Mouse (Mus musculus): ENCODE data around the gene Filip1l. TPM values are rescaled to one million over a fixed set of nuclear protein-coding genes. Genes with fewer than 3 reads are reported as not detected.

Filip1l gene
- total RNA-seq, 2 experiments from 2014 or later: 4.4 to 5.5 TPM

- no peak for DNase-seq (ENCODE audit: low spot score in 2 of 2)
Observed at GRCm38 (mm10) chr16:57433173-57433572, 80.3 kb downstream of the Filip1l start.

GRCm38 (mm10) chr16:57433671-57434070 lies 80.8 kb downstream of the Filip1l start:
- DNase-seq (ENCODE audit: low spot score in 2 of 2): no peak

GRCm38 (mm10) chr16:57434640-57435039 lies 81.7 kb downstream of the Filip1l start:
- DNase-seq (ENCODE audit: low spot score in 2 of 2): no peak

GRCm38 (mm10) chr16:57437523-57438287 lies 84.8 kb downstream of the Filip1l start:
- no peak for DNase-seq (ENCODE audit: low spot score in 2 of 2)

- no peak for DNase-seq (ENCODE audit: low spot score in 2 of 2)
Observed at GRCm38 (mm10) chr16:57438288-57438685, 85.4 kb downstream of the Filip1l start.

GRCm38 (mm10) chr16:57439206-57439605 lies 86.3 kb downstream of the Filip1l start:
- no peak for DNase-seq (ENCODE audit: low spot score in 2 of 2)

GRCm38 (mm10) chr16:57440706-57441437 lies 88.0 kb downstream of the Filip1l start:
- no peak for DNase-seq (ENCODE audit: low spot score in 2 of 2)

- DNase-seq (ENCODE audit: low spot score in 2 of 2): no peak
Observed at GRCm38 (mm10) chr16:57445096-57446094, 92.5 kb downstream of the Filip1l start.

GRCm38 (mm10) chr16:57453009-57453408 lies 100.1 kb downstream of the Filip1l start:
- no peak for DNase-seq (ENCODE audit: low spot score in 2 of 2)

GRCm38 (mm10) chr16:57454106-57454763 lies 101.3 kb downstream of the Filip1l start:
- DNase-seq (ENCODE audit: low spot score in 2 of 2): no peak

- DNase-seq (ENCODE audit: low spot score in 2 of 2): no peak
Observed at GRCm38 (mm10) chr16:57455573-57455972, 102.7 kb downstream of the Filip1l start.

GRCm38 (mm10) chr16:57456003-57456402 lies 103.1 kb downstream of the Filip1l start:
- no peak for DNase-seq (ENCODE audit: low spot score in 2 of 2)

GRCm38 (mm10) chr16:57465386-57465913 lies 112.6 kb downstream of the Filip1l start:
- no peak for DNase-seq (ENCODE audit: low spot score in 2 of 2)

- DNase-seq (ENCODE audit: low spot score in 2 of 2): no peak
Observed at GRCm38 (mm10) chr16:57469301-57469700, 116.4 kb downstream of the Filip1l start.

GRCm38 (mm10) chr16:57469869-57470268 lies 117.0 kb downstream of the Filip1l start:
- DNase-seq (ENCODE audit: low spot score in 2 of 2): no peak

GRCm38 (mm10) chr16:57470286-57470830 lies 117.5 kb downstream of the Filip1l start:
- DNase-seq (ENCODE audit: low spot score in 2 of 2): no peak

GRCm38 (mm10) chr16:57471071-57471470 lies 118.2 kb downstream of the Filip1l start:
- no peak for DNase-seq (ENCODE audit: low spot score in 2 of 2)

GRCm38 (mm10) chr16:57473415-57474085 lies 120.7 kb downstream of the Filip1l start:
- no peak for DNase-seq (ENCODE audit: low spot score in 2 of 2)

- no peak for DNase-seq (ENCODE audit: low spot score in 2 of 2)
Observed at GRCm38 (mm10) chr16:57478451-57478850, 125.6 kb downstream of the Filip1l start.

- DNase-seq (ENCODE audit: low spot score in 2 of 2): no peak
Observed at GRCm38 (mm10) chr16:57479776-57480175, 126.9 kb downstream of the Filip1l start.
